Mouse (Mus musculus) liver, postnatal 0 days (tissue): ENCODE measurements at regions not wholly inside any gene's neighbourhood (a gene's known extent, or its start where the extent isn't known, plus 50 kb on each side); places are given as distances from the start of the nearest gene placed in this dataset.
A peak's percentile ranks its signal among the peaks of the same experiment; 100 is the strongest.

Experiments used
- ATAC-seq: fragments of 200-750 bp; cut with Nextera tagmentation; 2 replicates; pipeline ENCODE4 v1.8.0; 2017; ENCODE audit warnings: mild to moderate bottlenecking, moderate library complexity
- DNase-seq: peaks from one replicate; pipeline ENCODE4 v3.0.0-alpha.2; 2016
- H3K27ac ChIP-seq: fragments of 300-500 bp; sonication (generic); 2 replicates; pipeline ENCODE4 v1.5.1; 2014; ENCODE audit warnings: antibody characterized with exemption, moderate library complexity, mild to moderate bottlenecking, low read depth
- H3K27me3 ChIP-seq: fragments of 300-500 bp; sonication (generic); 2 replicates; pipeline ENCODE4 v1.6.1; 2014; ENCODE audit warnings: low read length, control low read depth, mixed read lengths; ENCODE audit not compliant: insufficient read depth
- H3K36me3 ChIP-seq: fragments of 300-500 bp; sonication (generic); replicated peaks from 2 replicates; pipeline ENCODE4 v1.6.1; 2014; ENCODE audit warnings: mild to moderate bottlenecking, control low read depth, low read length, moderate library complexity, mixed read lengths; ENCODE audit not compliant: insufficient read depth
- H3K4me1 ChIP-seq: fragments of 300-500 bp; sonication (generic); 2 replicates; pipeline ENCODE4 v1.6.1; 2014; ENCODE audit warnings: antibody characterized with exemption, mild to moderate bottlenecking, control low read depth; ENCODE audit not compliant: insufficient read depth
- H3K4me2 ChIP-seq: fragments of 300-500 bp; sonication (generic); 2 replicates; pipeline ENCODE4 v1.6.1; 2014; ENCODE audit warnings: low read depth, mild to moderate bottlenecking, low read length, moderate library complexity, mixed read lengths
- H3K4me3 ChIP-seq: fragments of 300-500 bp; sonication (generic); 2 replicates; pipeline ENCODE4 v1.5.1; 2014; ENCODE audit warnings: low read depth, low read length
- H3K9ac ChIP-seq: fragments of 300-500 bp; sonication (generic); replicated peaks from 2 replicates; pipeline ENCODE4 v1.6.1; 2014; ENCODE audit warnings: mild to moderate bottlenecking, moderate library complexity
- H3K9me3 ChIP-seq: fragments of 300-500 bp; sonication (generic); 2 replicates; pipeline ENCODE4 v1.6.1; 2016; ENCODE audit warnings: mild to moderate bottlenecking, control low read depth, low read length, mixed read lengths
- CTCF ChIP-seq: sonication (generic); IDR thresholded peaks from 2 replicates; pipeline ENCODE4 v1.5.1; 2016; ENCODE audit warnings: antibody characterized with exemption, low read depth
- EP300 ChIP-seq: IDR thresholded peaks from 2 replicates; pipeline ENCODE4 v1.6.1; 2016; ENCODE audit warnings: antibody characterized with exemption, low read depth, mild to moderate bottlenecking
- WGBS: fragments of 180-500 bp; shearing (Covaris S2); extraction: QIAGEN DNeasy Blood & Tissue Kit; methylation state at CpG from one replicate; pipeline ENCODE4 v1.1.7; 2014; ENCODE audit not compliant: insufficient replicate concordance; 5-methylcytosine and 5-hydroxymethylcytosine counted together

DNA sequence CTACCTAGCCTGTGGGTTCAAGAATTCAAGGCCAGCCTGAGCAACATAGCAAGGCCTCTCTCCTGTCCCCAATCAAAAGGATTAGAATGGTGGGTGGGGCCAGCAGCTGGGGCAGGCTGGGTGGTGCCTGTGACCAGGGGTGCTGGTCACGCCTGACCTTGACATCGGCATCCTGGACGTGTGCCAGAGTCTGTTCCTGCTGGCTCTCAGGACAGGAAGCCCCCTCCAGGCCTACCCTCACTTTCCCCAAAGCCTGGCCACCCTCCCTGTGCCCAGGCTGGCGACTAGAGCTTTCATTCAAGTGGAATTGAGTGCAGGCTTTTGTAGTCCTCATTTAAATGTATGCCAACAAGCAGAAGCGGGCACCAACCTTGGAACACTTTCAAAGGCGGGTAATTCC is 73.7 kb upstream of the Nkd1 start:
- Histone ChIP-seq H3K9me3 (no peaks in the 10 kb centered on the region), H3K36me3 (no peaks in the 10 kb centered on the region), H3K27ac (no peak overlapping the region), H3K27me3 (peaks cover 24% of the 10 kb centered on the region), H3K4me1 (no peaks in the 10 kb centered on the region; the same call in 1 of the 2 replicates), H3K9ac (no peak overlapping the region), H3K4me2 (no peak overlapping the region), H3K4me3 (no peak overlapping the region)
- no peak for DNase-seq
- 43% methylated on average over 6 of the region's 6 CpGs for WGBS
- TF ChIP-seq CTCF: no peak
- no peak for TF ChIP-seq EP300
- ATAC-seq: no peak

DNA sequence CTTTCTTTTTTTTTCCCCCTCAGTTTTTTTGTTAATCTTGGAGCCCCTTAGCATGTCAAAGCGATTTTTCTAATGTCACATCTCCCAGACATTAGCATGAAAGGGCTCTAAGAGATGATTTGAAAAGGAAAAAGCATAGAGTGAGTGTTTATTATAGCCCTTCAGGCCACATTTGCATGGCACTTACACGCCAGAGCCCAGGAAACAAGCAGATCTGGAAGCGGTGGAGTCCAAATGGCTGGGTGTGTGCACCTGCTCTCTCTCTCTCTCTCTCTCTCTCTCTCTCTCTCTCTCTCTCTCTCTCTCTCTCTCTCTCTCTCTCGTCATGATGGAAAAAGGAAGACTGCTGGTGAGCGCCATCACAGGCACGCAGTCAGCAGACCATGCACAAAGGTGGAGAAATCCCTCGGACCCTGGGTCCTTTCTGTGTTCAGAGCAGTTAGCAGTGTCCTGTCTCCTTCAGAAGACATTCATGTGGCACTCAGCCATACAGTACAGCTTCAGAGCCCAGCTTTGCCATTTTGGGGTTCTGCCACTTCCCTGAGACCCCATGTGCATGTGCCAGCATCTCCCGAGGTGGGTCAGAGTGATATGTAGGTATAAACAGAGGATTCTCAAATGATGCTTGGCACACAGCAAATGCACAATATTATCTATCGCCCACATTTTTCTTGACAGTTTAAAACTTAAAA is 73.2 kb upstream of the Nkd1 start:
- ATAC-seq (no peak), DNase-seq (no peak)
- WGBS: 81% methylated on average over 8 of the region's 9 CpGs
- Histone ChIP-seq H3K27ac (no peak overlapping the region), H3K9me3 (no peaks in the 10 kb centered on the region), H3K9ac (no peak overlapping the region), H3K4me3 (no peak overlapping the region), H3K27me3 (peaks cover 30% of the 10 kb centered on the region), H3K4me2 (no peak overlapping the region), H3K36me3 (no peaks in the 10 kb centered on the region), H3K4me1 (no peaks in the 10 kb centered on the region; the same call in 1 of the 2 replicates)
- TF ChIP-seq EP300 (no peak), CTCF (no peak)

GRCm38 (mm10) chr8:88449001-88449400 is 72.2 kb upstream of the Nkd1 start:
- no peak overlapping the region for H3K4me3 ChIP-seq
- WGBS: 81% methylated on average over 9 of the region's 9 CpGs
- DNase-seq (no peak), ATAC-seq (no peak)
- H3K9ac ChIP-seq: no peak overlapping the region
- H3K27me3 ChIP-seq: peaks cover 40% of the 10 kb centered on the region
- no peaks in the 10 kb centered on the region for H3K36me3 ChIP-seq
- TF ChIP-seq EP300 (no peak), CTCF (no peak)
- no peaks in the 10 kb centered on the region for H3K9me3 ChIP-seq
- H3K4me1 ChIP-seq: peaks cover 2% of the 10 kb centered on the region; the same call in 1 of the 2 replicates
- no peak overlapping the region for H3K27ac ChIP-seq
- no peak overlapping the region for H3K4me2 ChIP-seq

GRCm38 (mm10) chr8:88449534-88449933 is 71.6 kb upstream of the Nkd1 start:
- WGBS: 53% methylated on average over 5 of the region's 5 CpGs
- no peak overlapping the region for H3K27ac ChIP-seq
- peaks cover 45% of the 10 kb centered on the region for H3K27me3 ChIP-seq
- H3K4me1 ChIP-seq: peaks cover 6% of the 10 kb centered on the region; the same call in 1 of the 2 replicates
- TF ChIP-seq EP300 (no peak), CTCF (no peak)
- DNase-seq (no peak), ATAC-seq (no peak)
- H3K4me3 ChIP-seq: no peak overlapping the region
- H3K9ac ChIP-seq: no peak overlapping the region
- H3K4me2 ChIP-seq: no peak overlapping the region
- H3K9me3 ChIP-seq: no peaks in the 10 kb centered on the region
- no peaks in the 10 kb centered on the region for H3K36me3 ChIP-seq

DNA sequence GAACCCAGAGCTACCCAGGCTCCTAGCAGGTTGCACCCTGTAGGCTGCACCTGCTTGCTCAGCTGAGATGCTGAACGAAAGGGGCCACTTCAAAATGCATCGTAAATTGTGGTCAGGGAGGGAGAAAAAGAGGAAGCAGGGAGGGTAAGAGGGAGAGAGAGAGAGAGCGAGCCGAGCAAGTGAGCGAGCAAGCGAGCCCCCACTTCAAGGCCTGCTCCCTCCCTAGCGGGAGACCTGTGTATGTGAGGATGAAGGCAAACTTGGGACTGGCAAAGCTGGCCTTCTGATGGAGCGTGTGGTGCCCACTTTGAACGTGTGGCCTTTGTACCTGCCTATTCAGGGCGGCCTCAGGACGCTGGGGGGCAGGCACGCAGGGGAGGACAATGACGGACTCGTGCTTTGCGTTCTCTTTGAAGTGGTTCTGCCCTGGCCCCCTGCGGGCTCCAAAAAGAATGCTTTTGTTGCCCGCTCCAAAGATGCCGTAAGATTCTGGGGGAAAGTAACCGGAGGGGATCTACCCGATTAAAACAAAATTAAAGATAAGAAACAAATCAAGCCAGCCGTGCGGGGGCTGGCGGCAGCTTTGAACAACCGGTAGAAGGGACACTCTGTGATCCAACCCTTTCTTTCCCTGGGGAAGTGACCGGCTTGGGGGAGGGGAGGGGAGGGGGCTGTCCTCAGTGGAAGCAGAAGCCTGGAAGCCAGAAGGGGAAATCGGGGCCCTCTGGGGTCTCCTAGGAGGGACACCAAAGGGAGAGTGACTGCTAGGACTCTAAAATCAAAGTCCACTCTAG is 70.1 kb upstream of the Nkd1 start:
- 0 out of 2 replicates have a peak, but pooled peaks have one; percentile 17 for ATAC-seq
- no peak overlapping the region for H3K9ac ChIP-seq
- WGBS: 5% methylated on average over 26 of the region's 26 CpGs

GRCm38 (mm10) chr8:88451658-88452500 is 69.3 kb upstream of the Nkd1 start:
- Histone ChIP-seq H3K9me3 (no peaks in the 10 kb centered on the region), H3K27me3 (peaks cover 63% of the 10 kb centered on the region), H3K36me3 (no peaks in the 10 kb centered on the region), H3K4me1 (peaks cover 6% of the 10 kb centered on the region; the same call in 1 of the 2 replicates), H3K4me3 (no peak overlapping the region), H3K4me2 (no peak overlapping the region), H3K9ac (no peak overlapping the region), H3K27ac (no peak overlapping the region)
- TF ChIP-seq CTCF (0 out of 2 replicates have a peak, but pooled peaks have one; percentile 5), EP300 (no peak)
- DNase-seq (no peak), ATAC-seq (no peak)
- WGBS: 24% methylated on average over 17 of the region's 17 CpGs

More for the DNA sequence above, 70.1 kb upstream of the Nkd1 start:
- Histone ChIP-seq H3K4me2 (no peak overlapping the region), H3K36me3 (no peaks in the 10 kb centered on the region), H3K9me3 (no peaks in the 10 kb centered on the region), H3K27me3 (peaks cover 61% of the 10 kb centered on the region), H3K4me3 (no peak overlapping the region), H3K4me1 (peaks cover 6% of the 10 kb centered on the region; the same call in 1 of the 2 replicates), H3K27ac (no peak overlapping the region)
- TF ChIP-seq EP300: no peak
- no peak for TF ChIP-seq CTCF
- peak; percentile 32 for DNase-seq
